Mouse (Mus musculus) neural tube, postnatal 0 days (tissue): ENCODE data around the gene Fer. TPM values are rescaled to one million over a fixed set of nuclear protein-coding genes. Genes with fewer than 3 reads are reported as not detected.

ENCODE experiments used
- polyA plus RNA-seq: library from polyadenylated mRNA; unstranded; fragments of >200 nt; fragmentation: Nextera tagmentation; extraction: Ambion mirVana; gene quantifications from 2 replicates; pipeline ENCODE4 v1.2.1, GENCODE M21; 2015

The Fer gene
- polyA plus RNA-seq = 25.8 and 27.4 TPM in 2 replicates

GRCm38 (mm10) chr17:63863012-63863630, at the start of gene Fer:
TSS of gene Fer (plus strand) at chr17:63863062.

GRCm38 (mm10) chr17:63863647-63864149, 836 bp downstream of the Fer start, which contains the start of gene A930002H24Rik:
TSS of gene A930002H24Rik (minus strand) at chr17:63863791.

Other genes starting within 250 kb of the Fer start
- gene A930002H24Rik, start 729 bp downstream of the Fer start, polyA plus RNA-seq = 3.6 and 3.9 TPM in 2 replicates